Mouse (Mus musculus): ENCODE results near the gene Gm49353. TPM values are rescaled to one million over a fixed set of nuclear protein-coding genes. Genes with fewer than 3 reads are reported as not detected.

Gene Gm49353
- polyA plus RNA-seq, 1 experiment from 2014 or later = 9.9 TPM

GRCm38 (mm10) chr10:29217451-29217850 lies 18.7 kb downstream of the Gm49353 start:
- H3K4me1 ChIP-seq (replicated peaks; ENCODE audit: control insufficient read depth, insufficient read depth, low read length) = no peaks in the 10 kb centered on the region
- 59% methylated on average over 2 of the region's 2 CpGs for WGBS
- H3K27me3 ChIP-seq (ENCODE audit: control insufficient read depth, insufficient read depth, low read length) = no peaks in the 10 kb centered on the region
- ATAC-seq (ENCODE audit: low FRiP score) (peak; percentile 63; the same call in 1 of the 2 replicates), DNase-seq (ENCODE audit: low spot score) (no peak)
- H3K36me3 ChIP-seq (ENCODE audit: control insufficient read depth, insufficient read depth, low read length) = no peaks in the 10 kb centered on the region
- no peaks in the 10 kb centered on the region for H3K9me3 ChIP-seq (ENCODE audit: control insufficient read depth, low read length)
- no peak overlapping the region for H3K4me3 ChIP-seq (ENCODE audit: low read depth, low read length)
- no peak overlapping the region for H3K9ac ChIP-seq (ENCODE audit: low read depth, low read length)
- H3K4me2 ChIP-seq (replicated peaks; ENCODE audit: low read depth, low read length) = no peak overlapping the region
- no peak overlapping the region for H3K27ac ChIP-seq (ENCODE audit: low read depth, low read length)

GRCm38 (mm10) chr10:29225329-29225728 lies 26.6 kb downstream of the Gm49353 start:
- H3K9me3 ChIP-seq (ENCODE audit: control insufficient read depth, low read length) = no peaks in the 10 kb centered on the region
- no peak overlapping the region for H3K27ac ChIP-seq (ENCODE audit: low read depth, low read length)
- no peak for DNase-seq (ENCODE audit: low spot score)
- 91% methylated on average over 4 of the region's 4 CpGs for WGBS
- H3K4me2 ChIP-seq (replicated peaks; ENCODE audit: low read depth, low read length) = no peak overlapping the region
- no peak overlapping the region for H3K4me3 ChIP-seq (ENCODE audit: low read depth, low read length)
- no peak overlapping the region for H3K9ac ChIP-seq (ENCODE audit: low read depth, low read length)
- no peaks in the 10 kb centered on the region for H3K4me1 ChIP-seq (replicated peaks; ENCODE audit: control insufficient read depth, insufficient read depth, low read length)
- H3K36me3 ChIP-seq (ENCODE audit: control insufficient read depth, insufficient read depth, low read length) = peaks cover 9% of the 10 kb centered on the region; the same call in 1 of the 2 replicates
- no peaks in the 10 kb centered on the region for H3K27me3 ChIP-seq (ENCODE audit: control insufficient read depth, insufficient read depth, low read length)
- ATAC-seq (ENCODE audit: low FRiP score) = no peak

GRCm38 (mm10) chr10:29231208-29231607 lies 32.5 kb downstream of the Gm49353 start:
- WGBS = 97% methylated on average over 2 of the region's 2 CpGs
- no peaks in the 10 kb centered on the region for H3K27me3 ChIP-seq (ENCODE audit: control insufficient read depth, insufficient read depth, low read length)
- H3K9me3 ChIP-seq (ENCODE audit: control insufficient read depth, low read length) = no peaks in the 10 kb centered on the region
- no peak overlapping the region for H3K4me3 ChIP-seq (ENCODE audit: low read depth, low read length)
- H3K4me2 ChIP-seq (replicated peaks; ENCODE audit: low read depth, low read length) = no peak overlapping the region
- H3K27ac ChIP-seq (ENCODE audit: low read depth, low read length) = no peak overlapping the region
- H3K36me3 ChIP-seq (ENCODE audit: control insufficient read depth, insufficient read depth, low read length) = no peaks in the 10 kb centered on the region
- H3K9ac ChIP-seq (ENCODE audit: low read depth, low read length) = no peak overlapping the region
- DNase-seq (ENCODE audit: low spot score) (no peak), ATAC-seq (ENCODE audit: low FRiP score) (no peak)
- no peaks in the 10 kb centered on the region for H3K4me1 ChIP-seq (replicated peaks; ENCODE audit: control insufficient read depth, insufficient read depth, low read length)

Other genes with a start within 250 kb of the Gm49353 start
- not detected in 2 replicates for gene 2310057J18Rik, start 212.7 kb upstream of the Gm49353 start, polyA plus RNA-seq (2014; fragmentation: Nextera tagmentation; extraction: Ambion mirVana)
- 35.8 and 42.6 TPM in 2 replicates for gene Soga3, start 55.1 kb upstream of the Gm49353 start, polyA plus RNA-seq (2014; fragmentation: Nextera tagmentation; extraction: Ambion mirVana)
- 10.6 and 11.8 TPM in 2 replicates for gene 9330159F19Rik, start 12.7 kb downstream of the Gm49353 start, polyA plus RNA-seq (2014; fragmentation: Nextera tagmentation; extraction: Ambion mirVana)
- gene Echdc1, start 114.2 kb downstream of the Gm49353 start, polyA plus RNA-seq (2014; fragmentation: Nextera tagmentation; extraction: Ambion mirVana) = 27.2 and 28.2 TPM in 2 replicates
- 57.8 and 66.3 TPM in 2 replicates for gene Rnf146, start 163.5 kb downstream of the Gm49353 start, polyA plus RNA-seq (2014; fragmentation: Nextera tagmentation; extraction: Ambion mirVana)